Mouse (Mus musculus): ENCODE results near the gene Csmd2.

GRCm38 (mm10) chr4:128273146-128273545, 285.5 kb downstream of the Csmd2 start:
- no peak for TF ChIP-seq CTCF (IDR thresholded peaks at IDR 0.05; ENCODE audit: insufficient read depth, low read length)
- TF ChIP-seq POLR2A (IDR thresholded peaks at IDR 0.05; ENCODE audit: borderline replicate concordance, extremely low read depth, low read depth, low read length) = no peak

Data from lung, adult 2 months (tissue).